ENCODE assay signal across 13 mouse cellular contexts in the genomic region with DNA sequence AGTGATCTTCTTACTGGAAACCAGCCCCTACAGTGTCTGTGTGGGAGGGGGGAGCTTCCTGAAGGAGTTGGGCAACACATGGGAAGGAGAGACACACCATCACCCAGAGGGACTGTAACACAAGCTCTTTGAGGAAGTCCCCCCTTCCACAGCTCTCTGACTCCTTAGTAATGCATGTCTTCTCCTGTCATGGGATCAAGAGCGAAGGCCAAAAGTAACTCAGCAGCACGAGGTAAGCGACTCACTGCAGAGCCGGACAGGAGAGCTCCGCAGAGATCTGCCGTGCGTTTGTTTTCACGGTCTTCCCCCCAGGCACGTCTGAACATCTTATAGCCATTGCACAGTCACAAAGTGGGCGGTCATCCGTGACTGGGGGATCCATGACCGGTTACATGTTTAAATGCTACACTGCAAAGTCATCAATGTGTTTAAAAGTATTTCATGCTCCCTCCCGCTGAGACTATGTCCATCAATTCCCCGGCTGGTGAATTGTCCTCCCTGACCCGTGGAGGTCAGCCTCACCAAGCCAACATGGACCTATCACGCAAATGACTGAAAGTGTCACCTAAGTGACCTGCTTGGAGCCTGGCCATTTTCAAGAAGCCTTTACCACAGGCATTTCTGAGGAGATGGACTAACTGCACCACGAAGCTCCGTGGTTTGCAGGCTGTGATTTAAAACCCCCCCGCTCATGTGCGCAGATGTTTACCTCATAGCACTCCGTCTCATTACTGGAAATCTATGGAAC. TPM values are rescaled to one million over a fixed set of nuclear protein-coding genes. Genes with fewer than 3 reads are reported as not detected.
DNase-seq lines count a peak whose midpoint lies in the region; ATAC-seq lines count a peak whose summit lies in the region.
"Had no signal": no experiment of that assay in that cellular context is flagged by ENCODE, and none has a peak within 500 bp of the region (broad histone marks: within the 10 kb centered on the region; RNA-seq: fewer than 3 reads in every experiment).

No protein-coding gene starts in this region.

- H3K4me1 ChIP-seq in heart, embryonic 12.5 days (replicated peaks) = peaks cover 6% of the 10 kb centered on the region; the same call in 1 of the 2 replicates
- H3K4me1 ChIP-seq in limb, embryonic 11.5 days (ENCODE audit: control insufficient read depth, insufficient read depth, low read length) = no peaks in the 10 kb centered on the region
- H3K4me1 ChIP-seq in limb, embryonic 10.5 days = no peaks in the 10 kb centered on the region
- H3K4me1 ChIP-seq: liver, embryonic 13.5 days had no signal

- H3K9ac ChIP-seq in heart, embryonic 12.5 days = no peak overlapping the region
- no peak overlapping the region for H3K9ac ChIP-seq in limb, embryonic 11.5 days (ENCODE audit: low read length)
- H3K9ac ChIP-seq: embryonic facial prominence, embryonic 12.5 days; liver, embryonic 13.5 days had no signal

- ATAC-seq in heart, embryonic 12.5 days (ENCODE audit: insufficient number of reproducible peaks, low FRiP score) = no peak
- ATAC-seq in limb, embryonic 11.5 days (ENCODE audit: insufficient number of reproducible peaks, low FRiP score, low TSS enrichment, low read depth) = no peak
- peak; percentile 91 for ATAC-seq in granulocyte monocyte progenitor cell, adult 5-6 weeks (replicated peaks; ENCODE audit: poor library complexity, severe bottlenecking)

- H3K36me3 ChIP-seq in heart, embryonic 12.5 days = no peaks in the 10 kb centered on the region
- no peaks in the 10 kb centered on the region for H3K36me3 ChIP-seq in limb, embryonic 11.5 days (ENCODE audit: control insufficient read depth, insufficient read depth, low read length)
- no peaks in the 10 kb centered on the region for H3K36me3 ChIP-seq in limb, embryonic 10.5 days
- H3K36me3 ChIP-seq: embryonic facial prominence, embryonic 12.5 days; liver, embryonic 13.5 days had no signal

- DNase-seq in heart, adult 11 months = peak; percentile 90
- DNase-seq in limb, embryonic 11.5 days (ENCODE audit: low spot score) = peak; percentile 11
- no peak for DNase-seq in limb, embryonic 10.5 days (ENCODE audit: low spot score)
- peak; percentile 31 for DNase-seq in skeletal muscle tissue, adult 2 months (ENCODE audit: low read depth, low spot score)
- DNase-seq in layer of hippocampus, adult 9-10 months (ENCODE audit: low spot score) = no peak
- DNase-seq: gastrocnemius, postnatal 36 days; liver, embryonic 13.5 days; lung, postnatal 10 days; thymus, postnatal 14 days had no signal

- no peak overlapping the region for H3K4me3 ChIP-seq in heart, embryonic 12.5 days
- H3K4me3 ChIP-seq in limb, embryonic 11.5 days (ENCODE audit: low read depth, low read length) = no peak overlapping the region
- H3K4me3 ChIP-seq in limb, embryonic 10.5 days = no peak overlapping the region
- H3K4me3 ChIP-seq: embryonic facial prominence, embryonic 12.5 days; liver, embryonic 13.5 days had no signal

- H3K27ac ChIP-seq in heart, embryonic 12.5 days (ENCODE audit: poor library complexity, severe bottlenecking) = no peak overlapping the region
- no peak overlapping the region for H3K27ac ChIP-seq in limb, embryonic 11.5 days (replicated peaks; ENCODE audit: low read depth, low read length)
- no peak overlapping the region for H3K27ac ChIP-seq in limb, embryonic 10.5 days
- H3K27ac ChIP-seq: embryonic facial prominence, embryonic 12.5 days; liver, embryonic 13.5 days had no signal

- no peaks in the 10 kb centered on the region for H3K9me3 ChIP-seq in heart, embryonic 12.5 days (replicated peaks)
- H3K9me3 ChIP-seq in limb, embryonic 11.5 days (ENCODE audit: control insufficient read depth, low read length) = no peaks in the 10 kb centered on the region
- no peaks in the 10 kb centered on the region for H3K9me3 ChIP-seq in limb, embryonic 10.5 days (replicated peaks)
- H3K9me3 ChIP-seq: embryonic facial prominence, embryonic 12.5 days; liver, embryonic 13.5 days had no signal

- H3K4me2 ChIP-seq in heart, embryonic 12.5 days = no peak overlapping the region
- no peak overlapping the region for H3K4me2 ChIP-seq in limb, embryonic 11.5 days (ENCODE audit: low read depth, severe bottlenecking)
- H3K4me2 ChIP-seq: embryonic facial prominence, embryonic 12.5 days; liver, embryonic 13.5 days; midbrain, embryonic 11.5 days had no signal

- 88% methylated on average over 21 of the region's 21 CpGs for WGBS in heart, embryonic 12.5 days
- WGBS in limb, embryonic 11.5 days = 88% methylated on average over 21 of the region's 21 CpGs
- WGBS in limb, embryonic 10.5 days = 90% methylated on average over 21 of the region's 21 CpGs

- H3K27me3 ChIP-seq in heart, embryonic 12.5 days (replicated peaks) = no peaks in the 10 kb centered on the region
- H3K27me3 ChIP-seq in limb, embryonic 11.5 days (ENCODE audit: control insufficient read depth, insufficient read depth, low read length) = no peaks in the 10 kb centered on the region
- H3K27me3 ChIP-seq in limb, embryonic 10.5 days (ENCODE audit: low read depth, poor library complexity, severe bottlenecking) = no peaks in the 10 kb centered on the region
- H3K27me3 ChIP-seq: embryonic facial prominence, embryonic 12.5 days; liver, embryonic 13.5 days had no signal

RNA-seq across cellular contexts. Expression of a gene that starts 30.9 kb away (rescaled TPM):
- 46.6 and 48.2 TPM in 2 replicates for polyA plus RNA-seq in heart, embryonic 12.5 days (2016; fragmentation: Nextera tagmentation; extraction: Ambion mirVana)
- polyA plus RNA-seq in limb, embryonic 11.5 days (2014; fragmentation: Nextera tagmentation; extraction: Ambion mirVana) = 11.5 and 12.0 TPM in 2 replicates
- polyA plus RNA-seq in limb, embryonic 10.5 days (2016; fragmentation: Nextera tagmentation; extraction: Ambion mirVana) = 10.4 and 11.2 TPM in 2 replicates
- 15.2 and 23.7 TPM in 2 replicates for total RNA-seq in granulocyte monocyte progenitor cell, adult 5-6 weeks (2014; fragmentation: Nextera tagmentation)
- 12.4 and 13.2 TPM in 2 replicates for total RNA-seq in granulocyte monocyte progenitor cell, adult 5-6 weeks (2017)

Comparison
In these comparisons a context has a peak if more than half of its experiments do, and no peak if none do; other contexts are left out.
1. DNase-seq: peak in heart, adult 11 months (single experiment), limb, embryonic 11.5 days (single experiment) and skeletal muscle tissue, adult 2 months (single experiment); none in limb, embryonic 10.5 days (single experiment) and layer of hippocampus, adult 9-10 months (single experiment).